Mouse (Mus musculus) gastrocnemius, adult 2 months (tissue): ENCODE results near the gene E330017A01Rik. TPM values are rescaled to one million over a fixed set of nuclear protein-coding genes. Genes with fewer than 3 reads are reported as not detected.

Experiments
- DNase-seq: peaks from one replicate; pipeline ENCODE4 v3.0.0; 2022
- H3K27ac ChIP-seq: fragments of 200-600 bp; 2 replicates; pipeline ENCODE4 v1.8.1; 2022; ENCODE audit warnings: mild to moderate bottlenecking
- H3K4me3 ChIP-seq: fragments of 200-600 bp; 2 replicates; pipeline ENCODE4 v1.8.1; 2022; ENCODE audit warnings: mild to moderate bottlenecking, moderate library complexity
- CTCF ChIP-seq: fragments of 200-600 bp; IDR thresholded peaks from 2 replicates; pipeline ENCODE4 v1.8.1; 2022; ENCODE audit warnings: antibody characterized with exemption, mild to moderate bottlenecking, moderate library complexity
- intact Hi-C: fragments of 180-260 bp; cut with DNase I; formaldehyde crosslinking; loops from one replicate; pipeline ENCODE4 v1.15.1; 2025
- total RNA-seq, 2 experiments: library from RNA; stranded (reverse); gene quantifications; 2 replicates each; pipeline ENCODE4 v1.2.3; 2021

The E330017A01Rik gene
- total RNA-seq, 2 experiments from 2014 or later: not detected

- no peak for DNase-seq
- intact Hi-C loops: no loop called here
- Histone ChIP-seq H3K27ac (no peak within 1 kb of the TSS), H3K4me3 (no peak within 1 kb of the TSS)
- no peak for TF ChIP-seq CTCF
Observed at GRCm38 (mm10) chr16:58616878-58617277, 21.7 kb downstream of the E330017A01Rik start, which contains the start of gene Gm813. Gm813 (minus strand) TSS chr16:58616978.

- intact Hi-C loops: no loop called here
- H3K27ac ChIP-seq: no peak overlapping the region
- TF ChIP-seq CTCF: no peak
Observed at GRCm38 (mm10) chr16:58612969-58613368, 25.6 kb downstream of the E330017A01Rik start.

GRCm38 (mm10) chr16:58607101-58607500 is 31.4 kb downstream of the E330017A01Rik start:
- intact Hi-C loops: no loop called here
- Histone ChIP-seq H3K4me3 (no peak overlapping the region), H3K27ac (no peak overlapping the region)
- no peak for TF ChIP-seq CTCF
- DNase-seq: no peak

More at GRCm38 (mm10) chr16:58612969-58613368, 25.6 kb downstream of the E330017A01Rik start:
- H3K4me3 ChIP-seq: no peak overlapping the region
- no peak for DNase-seq

- intact Hi-C loops: loop anchor here (5.0 kb wide), 1 partner anchor 82 kb away; the partner anchor contains the start of gene St3gal6
- TF ChIP-seq CTCF: no peak
- Histone ChIP-seq H3K27ac (no peak overlapping the region), H3K4me3 (no peak overlapping the region)
- no peak for DNase-seq
Observed at GRCm38 (mm10) chr16:58604680-58605079, 33.9 kb downstream of the E330017A01Rik start.

GRCm38 (mm10) chr16:58603831-58604230 is 34.7 kb downstream of the E330017A01Rik start:
- intact Hi-C loops: loop anchor here (5.0 kb wide), 1 partner anchor 82 kb away; the partner anchor contains the start of gene St3gal6
- no peak for DNase-seq
- Histone ChIP-seq H3K27ac (no peak overlapping the region), H3K4me3 (no peak overlapping the region)
- TF ChIP-seq CTCF: no peak

GRCm38 (mm10) chr16:58600846-58601245 is 37.7 kb downstream of the E330017A01Rik start:
- Histone ChIP-seq H3K4me3 (no peak overlapping the region), H3K27ac (peak overlapping the region; percentile 75)
- DNase-seq: peak; percentile 85
- intact Hi-C loops: loop anchor here (5.0 kb wide), 1 partner anchor 79 kb away; the partner anchor contains the start of gene St3gal6
- TF ChIP-seq CTCF: no peak

- intact Hi-C loops: loop anchor here (5.0 kb wide), 1 partner anchor 44 kb away; no protein-coding TSS in a partner anchor
- Histone ChIP-seq H3K4me3 (no peak overlapping the region), H3K27ac (no peak overlapping the region)
- no peak for TF ChIP-seq CTCF
- DNase-seq: no peak
Observed at GRCm38 (mm10) chr16:58591299-58591698, 47.2 kb downstream of the E330017A01Rik start.

GRCm38 (mm10) chr16:58589444-58589843 is 49.1 kb downstream of the E330017A01Rik start:
- Histone ChIP-seq H3K27ac (no peak overlapping the region), H3K4me3 (no peak overlapping the region)
- intact Hi-C loops: no loop called here
- no peak for DNase-seq
- no peak for TF ChIP-seq CTCF

Other genes starting within 250 kb of the E330017A01Rik start
- 1 to 10 TPM; 4.0 to 6.3 TPM for gene Dcbld2, start 230.3 kb downstream of the E330017A01Rik start, total RNA-seq
- 100 to 1,000 TPM; 140 to 170 TPM for gene St3gal6, start 114.5 kb downstream of the E330017A01Rik start, total RNA-seq
- gene Gm813, start 21.8 kb downstream of the E330017A01Rik start, total RNA-seq: not detected
- 10 to 100 TPM; 20.2 to 25.4 TPM for gene Cpox, start 31.6 kb upstream of the E330017A01Rik start, total RNA-seq
- gene Gpr15, start 80.3 kb upstream of the E330017A01Rik start, total RNA-seq: not detected
- 10 to 100 TPM; 64.8 to 82.8 TPM for gene Cldnd1, start 89.2 kb upstream of the E330017A01Rik start, total RNA-seq
- not detected for gene Olfr172, start 124.4 kb upstream of the E330017A01Rik start, total RNA-seq
- gene Olfr173, start 161.5 kb upstream of the E330017A01Rik start, total RNA-seq: not detected
- not detected for gene Olfr175-ps1, start 188.0 kb upstream of the E330017A01Rik start, total RNA-seq
- not detected for gene Olfr177, start 236.0 kb upstream of the E330017A01Rik start, total RNA-seq